Mouse (Mus musculus) lung, embryonic 15.5 days (tissue): ENCODE data around the gene Kif5c. TPM values are rescaled to one million over a fixed set of nuclear protein-coding genes. Genes with fewer than 3 reads are reported as not detected.

ENCODE experiments used
- ATAC-seq: fragments of 200-750 bp; cut with Nextera tagmentation; 2 replicates; pipeline ENCODE4 v1.8.0; 2017; ENCODE audit warnings: moderate number of reproducible peaks, borderline replicate concordance; ENCODE audit not compliant: low FRiP score, low TSS enrichment; ENCODE audit errors: extremely low read depth
- H3K27ac ChIP-seq: fragments of 300-500 bp; sonication (generic); 2 replicates; pipeline ENCODE4 v1.5.1; 2015; ENCODE audit warnings: moderate library complexity, mild to moderate bottlenecking, inconsistent platforms
- H3K27me3 ChIP-seq: fragments of 300-500 bp; sonication (generic); 2 replicates; pipeline ENCODE4 v1.6.1; 2015; ENCODE audit warnings: inconsistent platforms
- H3K36me3 ChIP-seq: fragments of 300-500 bp; sonication (generic); 2 replicates; pipeline ENCODE4 v1.6.1; 2015; ENCODE audit warnings: inconsistent platforms
- H3K4me1 ChIP-seq: fragments of 300-500 bp; sonication (generic); 2 replicates; pipeline ENCODE4 v1.6.1; 2015; ENCODE audit warnings: inconsistent platforms
- H3K4me2 ChIP-seq: fragments of 300-500 bp; sonication (generic); 2 replicates; pipeline ENCODE4 v1.6.1; 2015; ENCODE audit warnings: inconsistent platforms, mild to moderate bottlenecking, moderate library complexity
- H3K4me3 ChIP-seq: fragments of 300-500 bp; sonication (generic); 2 replicates; pipeline ENCODE4 v1.5.1; 2015; ENCODE audit warnings: mild to moderate bottlenecking, inconsistent platforms
- H3K9ac ChIP-seq: fragments of 300-500 bp; sonication (generic); 2 replicates; pipeline ENCODE4 v1.6.1; 2015; ENCODE audit warnings: inconsistent platforms
- H3K9me3 ChIP-seq: fragments of 300-500 bp; sonication (generic); 2 replicates; pipeline ENCODE4 v1.6.1; 2016; ENCODE audit warnings: inconsistent platforms
- WGBS: fragments of 180-500 bp; shearing (Covaris S2); methylation state at CpG from one replicate; pipeline ENCODE4 v1.1.7; 2015; 5-methylcytosine and 5-hydroxymethylcytosine counted together
- polyA plus RNA-seq: library from polyadenylated mRNA; unstranded; fragments of >200 nt; fragmentation: Nextera tagmentation; extraction: Ambion mirVana; gene quantifications from 2 replicates; pipeline ENCODE4 v1.2.1, GENCODE M21; 2015

Kif5c gene
- polyA plus RNA-seq, 1 experiment from 2014 or later = 1.2 TPM

DNA sequence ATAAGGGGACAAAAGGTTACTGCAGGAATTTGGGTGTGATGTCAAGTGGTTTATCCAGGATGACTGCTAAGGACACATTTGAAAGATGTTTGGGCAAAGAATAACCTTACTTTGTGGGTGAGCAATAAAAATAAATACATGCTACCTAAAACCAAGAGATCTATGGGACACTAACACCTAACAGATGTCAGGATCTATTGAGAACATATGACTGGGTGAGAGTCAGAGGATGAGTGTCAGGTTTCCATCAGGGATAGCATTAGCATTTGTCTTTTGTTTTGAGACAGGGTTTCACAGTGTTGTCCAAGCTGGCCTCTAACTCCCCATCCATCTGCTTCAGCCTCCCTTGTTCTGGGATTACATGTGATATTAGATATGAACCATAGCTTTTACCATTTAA, 26.2 kb upstream of the Kif5c start:
- Histone ChIP-seq H3K27ac (no peak overlapping the region), H3K4me3 (no peak overlapping the region), H3K4me2 (no peak overlapping the region), H3K4me1 (no peaks in the 10 kb centered on the region), H3K9ac (no peak overlapping the region), H3K36me3 (no peaks in the 10 kb centered on the region), H3K9me3 (no peaks in the 10 kb centered on the region), H3K27me3 (no peaks in the 10 kb centered on the region)
- ATAC-seq = no peak

DNA sequence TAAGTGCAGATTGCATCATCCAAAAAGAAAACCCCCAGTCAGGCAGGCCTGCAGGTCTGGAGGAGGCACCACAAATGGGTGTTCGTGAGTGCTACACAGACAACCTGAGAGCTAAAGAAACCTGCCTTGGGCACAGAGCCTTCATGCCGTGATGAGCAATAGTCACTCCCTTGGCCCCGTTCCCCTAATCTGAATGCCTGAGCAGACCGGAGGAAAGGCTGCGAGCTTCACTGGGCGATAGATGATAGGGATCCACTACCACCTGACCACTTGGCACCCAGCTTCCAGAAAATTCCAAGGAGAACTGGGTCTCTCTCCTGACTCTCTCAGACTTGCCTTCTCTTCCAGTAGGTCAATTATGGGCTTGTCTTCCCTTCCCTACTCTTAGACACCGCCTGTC, 24.2 kb upstream of the Kif5c start:
- WGBS = 86% methylated on average over 7 of the region's 7 CpGs
- no peak for ATAC-seq
- no peaks in the 10 kb centered on the region for H3K36me3 ChIP-seq
- H3K4me1 ChIP-seq = no peaks in the 10 kb centered on the region
- H3K27me3 ChIP-seq = no peaks in the 10 kb centered on the region
- no peak overlapping the region for H3K27ac ChIP-seq
- no peaks in the 10 kb centered on the region for H3K9me3 ChIP-seq
- no peak overlapping the region for H3K4me2 ChIP-seq
- H3K9ac ChIP-seq = no peak overlapping the region
- no peak overlapping the region for H3K4me3 ChIP-seq

DNA sequence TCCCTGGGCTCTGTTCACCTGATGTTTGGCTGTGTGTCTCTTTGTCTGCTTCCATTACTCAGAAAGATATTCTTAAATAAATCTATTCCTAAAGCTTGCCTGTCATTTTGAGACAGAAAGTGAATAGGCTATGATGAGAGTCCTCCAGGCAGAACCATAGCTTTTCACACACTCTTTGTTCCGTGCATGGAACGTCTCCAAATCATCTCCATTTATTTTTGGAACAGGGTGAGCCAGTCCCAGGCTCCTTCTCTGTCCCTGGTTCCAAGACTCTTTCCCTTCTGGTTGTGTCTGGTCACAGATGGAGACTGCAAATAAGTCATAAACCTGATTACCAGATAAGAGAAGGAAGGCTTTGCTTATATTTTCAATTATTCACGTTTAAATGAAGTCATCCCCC, 22.8 kb upstream of the Kif5c start:
- Histone ChIP-seq H3K4me2 (no peak overlapping the region), H3K27ac (no peak overlapping the region), H3K36me3 (no peaks in the 10 kb centered on the region), H3K4me3 (no peak overlapping the region), H3K4me1 (no peaks in the 10 kb centered on the region), H3K9ac (no peak overlapping the region), H3K9me3 (no peaks in the 10 kb centered on the region), H3K27me3 (no peaks in the 10 kb centered on the region)
- 65% methylated on average over 3 of the region's 3 CpGs for WGBS
- no peak for ATAC-seq

DNA sequence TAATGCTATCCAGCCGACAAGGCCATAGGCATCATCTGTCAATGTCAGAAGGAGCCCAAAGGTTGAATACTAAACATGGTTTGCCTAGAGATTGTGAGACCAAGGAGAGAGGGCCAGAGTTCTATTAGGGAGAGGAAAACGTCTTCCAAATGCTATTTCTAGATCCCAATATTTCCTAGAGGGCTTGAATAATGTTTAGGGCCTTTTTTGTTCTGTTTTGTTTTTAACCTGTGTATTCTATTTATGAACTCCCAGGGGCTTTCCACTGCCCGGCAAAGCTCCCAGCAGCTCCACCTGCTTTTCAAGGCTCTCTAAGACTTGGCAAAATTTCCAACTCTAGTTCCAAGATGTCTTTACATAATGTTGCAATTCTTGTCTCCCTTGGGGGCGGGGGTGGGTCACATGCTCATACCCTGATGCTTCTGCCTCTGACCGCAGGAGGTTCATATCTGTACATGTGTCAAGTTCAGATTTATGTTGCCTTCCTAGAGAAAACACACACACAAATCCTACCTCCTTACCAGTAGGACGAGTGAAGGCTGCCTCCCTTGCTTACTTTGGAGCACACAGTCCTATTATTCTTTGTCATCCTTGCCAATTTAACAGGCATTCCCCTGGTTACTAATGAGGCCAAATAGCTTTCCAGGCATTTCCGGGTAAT, 18.9 kb upstream of the Kif5c start:
- H3K9ac ChIP-seq = no peak overlapping the region
- no peak for ATAC-seq
- no peak overlapping the region for H3K4me2 ChIP-seq
- H3K9me3 ChIP-seq = no peaks in the 10 kb centered on the region
- 59% methylated on average over 7 of the region's 7 CpGs for WGBS
- H3K36me3 ChIP-seq = no peaks in the 10 kb centered on the region
- H3K4me1 ChIP-seq = no peaks in the 10 kb centered on the region
- no peaks in the 10 kb centered on the region for H3K27me3 ChIP-seq
- no peak overlapping the region for H3K4me3 ChIP-seq
- no peak overlapping the region for H3K27ac ChIP-seq

DNA sequence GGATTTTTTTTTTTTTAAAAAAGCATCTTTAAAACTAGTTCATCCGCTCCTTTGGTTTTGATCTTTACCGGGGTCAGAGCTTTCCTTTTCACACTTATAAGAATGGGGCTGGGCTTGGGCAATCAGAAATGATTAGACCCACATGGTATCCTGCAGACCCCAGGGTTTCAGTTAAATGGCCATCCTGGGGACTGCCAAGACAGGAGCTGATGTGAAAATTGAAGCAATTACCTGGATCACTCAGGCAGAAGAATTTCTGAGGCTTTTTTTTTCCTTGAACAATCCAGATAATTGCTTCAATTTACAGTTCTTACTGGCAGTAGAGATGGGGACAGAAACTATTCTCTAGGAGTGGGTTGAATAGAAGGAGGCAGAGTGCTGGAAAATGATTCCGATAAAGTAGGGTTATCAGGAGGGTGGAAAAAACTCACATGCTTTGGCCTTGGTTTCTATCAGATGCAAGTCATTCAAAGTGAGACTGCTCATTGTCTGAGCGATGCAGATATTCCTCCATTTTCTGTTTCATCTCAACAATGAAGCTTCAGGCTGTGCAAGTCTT, 16.2 kb upstream of the Kif5c start:
- no peak overlapping the region for H3K4me2 ChIP-seq
- no peak overlapping the region for H3K9ac ChIP-seq
- no peaks in the 10 kb centered on the region for H3K4me1 ChIP-seq
- WGBS = 91% methylated on average over 4 of the region's 4 CpGs
- no peaks in the 10 kb centered on the region for H3K9me3 ChIP-seq
- H3K4me3 ChIP-seq = no peak overlapping the region
- H3K27me3 ChIP-seq = no peaks in the 10 kb centered on the region
- H3K27ac ChIP-seq = no peak overlapping the region
- H3K36me3 ChIP-seq = no peaks in the 10 kb centered on the region
- no peak for ATAC-seq

DNA sequence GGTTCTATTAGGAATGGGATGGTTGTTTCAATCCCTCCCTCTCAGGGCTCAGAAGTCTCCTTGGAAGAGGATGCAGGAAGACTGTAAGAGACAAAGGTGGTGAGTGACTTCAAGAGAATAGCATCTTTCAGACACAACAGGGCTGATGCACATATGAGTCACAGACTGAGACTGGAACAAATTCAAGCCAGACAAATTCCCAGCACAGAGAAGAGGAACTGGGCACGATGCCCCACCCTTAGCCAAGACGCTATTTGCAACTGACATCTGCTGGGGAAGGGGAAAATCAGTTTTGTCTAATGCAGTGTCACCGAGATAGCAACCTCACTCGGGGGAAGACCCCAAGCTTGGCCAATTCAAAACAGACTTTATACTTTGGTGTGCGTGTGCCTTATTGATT, 9.5 kb upstream of the Kif5c start:
- no peak for ATAC-seq
- WGBS = 63% methylated on average over 5 of the region's 5 CpGs
- H3K4me3 ChIP-seq = no peak overlapping the region
- no peak overlapping the region for H3K27ac ChIP-seq
- no peaks in the 10 kb centered on the region for H3K4me1 ChIP-seq
- H3K36me3 ChIP-seq = no peaks in the 10 kb centered on the region
- H3K9ac ChIP-seq = no peak overlapping the region
- H3K4me2 ChIP-seq = no peak overlapping the region
- no peaks in the 10 kb centered on the region for H3K9me3 ChIP-seq
- no peaks in the 10 kb centered on the region for H3K27me3 ChIP-seq

DNA sequence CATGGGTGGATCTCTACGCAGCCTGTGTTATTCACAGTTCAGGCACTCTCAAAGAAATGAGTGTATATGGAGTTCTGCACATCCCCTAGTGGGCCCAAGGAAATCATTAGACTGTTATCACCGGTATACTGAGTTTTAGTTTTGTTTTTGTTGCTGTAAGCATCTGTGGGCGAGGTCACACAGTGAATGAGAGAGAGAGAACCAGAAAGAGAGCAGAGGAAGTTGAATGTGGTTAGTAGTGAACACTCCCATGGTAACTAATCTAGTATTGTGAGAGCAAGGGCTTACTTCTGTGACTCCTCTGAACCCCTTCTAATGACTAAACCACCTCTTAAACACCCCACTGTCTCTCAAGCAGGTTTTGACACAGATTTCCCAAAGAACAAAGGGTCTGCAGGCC, 2.3 kb upstream of the Kif5c start:
- Histone ChIP-seq H3K9ac (no peak overlapping the region), H3K9me3 (no peaks in the 10 kb centered on the region), H3K27ac (no peak overlapping the region), H3K4me3 (no peak overlapping the region), H3K27me3 (peaks cover 35% of the 10 kb centered on the region), H3K4me2 (no peak overlapping the region), H3K36me3 (no peaks in the 10 kb centered on the region), H3K4me1 (peaks cover 10% of the 10 kb centered on the region)
- WGBS = 71% methylated on average over 3 of the region's 3 CpGs
- no peak for ATAC-seq

DNA sequence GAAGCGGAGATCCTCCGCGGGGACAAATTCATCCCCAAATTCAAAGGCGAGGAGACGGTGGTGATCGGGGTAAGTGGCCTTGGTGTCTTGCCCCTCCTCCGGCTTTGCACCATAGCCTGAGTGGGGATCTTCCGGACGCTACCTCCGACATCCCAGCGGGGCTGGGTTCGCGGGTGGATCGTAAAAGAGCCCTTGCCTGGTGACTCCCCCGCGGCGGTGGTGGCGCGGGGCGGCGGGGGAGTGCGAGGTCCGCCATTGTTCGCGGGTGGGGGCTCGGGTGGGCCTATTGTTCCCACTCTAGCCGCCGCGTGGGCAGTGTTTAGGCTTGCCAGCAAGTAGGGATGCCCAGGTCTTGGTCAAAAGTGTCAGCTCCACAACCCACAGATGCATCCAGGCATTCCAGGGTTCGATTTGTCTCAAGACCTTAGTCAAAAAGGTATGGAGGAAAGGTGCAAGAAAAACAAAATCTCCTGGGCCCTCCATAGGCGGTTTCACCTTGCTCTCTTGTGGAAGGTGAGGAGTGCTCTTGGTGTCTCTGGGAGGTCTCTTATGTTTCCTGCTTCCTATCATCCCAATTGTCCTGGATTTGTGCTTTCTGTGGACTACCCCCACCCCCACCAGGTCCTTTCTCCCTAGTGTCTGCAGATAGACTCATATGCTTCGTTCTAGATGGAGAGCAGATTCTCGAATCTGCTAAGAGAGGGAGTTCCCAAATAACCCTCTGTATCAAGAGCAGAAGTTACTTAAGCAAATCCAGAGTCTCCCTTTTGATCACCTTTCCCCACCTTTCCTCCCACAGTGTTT, 823 bp downstream of the Kif5c start:
- 2% methylated on average over 33 of the region's 33 CpGs for WGBS
- no peak overlapping the region; the same call in 1 of the 2 replicates for H3K9ac ChIP-seq
- peaks cover 10% of the 10 kb centered on the region for H3K4me1 ChIP-seq
- peak overlapping the region; percentile 96 for H3K4me2 ChIP-seq
- H3K4me3 ChIP-seq = peak overlapping the region; percentile 61
- H3K9me3 ChIP-seq = no peaks in the 10 kb centered on the region
- H3K27ac ChIP-seq = no peak overlapping the region
- H3K36me3 ChIP-seq = no peaks in the 10 kb centered on the region
- ATAC-seq = peak; percentile 45; the same call in 1 of the 2 replicates
- H3K27me3 ChIP-seq = peaks cover 35% of the 10 kb centered on the region

DNA sequence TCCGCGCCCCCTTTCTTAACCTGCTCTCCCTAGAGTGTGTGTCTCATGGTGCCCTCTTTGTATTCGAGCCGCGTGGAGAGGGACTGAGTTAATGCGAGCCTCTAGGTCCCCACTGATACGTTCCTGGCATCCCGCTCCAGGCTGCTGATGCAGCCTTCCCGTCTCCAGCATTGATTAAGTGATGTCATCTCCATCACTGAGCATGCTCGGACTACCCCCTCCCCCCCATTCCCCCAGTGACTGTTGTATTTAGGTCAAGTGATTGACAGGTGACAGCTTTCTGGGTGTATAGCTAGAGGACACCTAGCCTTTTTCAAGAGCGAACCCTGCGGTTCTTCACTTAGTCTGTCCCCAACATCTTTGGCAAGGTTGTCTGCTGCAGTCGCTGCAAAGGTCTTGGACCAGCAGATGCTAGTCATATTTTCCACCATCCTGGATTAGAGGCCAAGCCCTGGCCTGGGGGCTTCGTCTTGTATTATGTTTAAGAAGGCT, 1.6 kb downstream of the Kif5c start:
- ATAC-seq = no peak
- 17% methylated on average over 14 of the region's 14 CpGs for WGBS
- Histone ChIP-seq H3K9ac (no peak overlapping the region), H3K4me1 (peaks cover 10% of the 10 kb centered on the region), H3K4me2 (0 out of 2 replicates have a peak overlapping the region, but pooled peaks have one; percentile 96), H3K27me3 (peaks cover 35% of the 10 kb centered on the region), H3K4me3 (no peak overlapping the region), H3K36me3 (no peaks in the 10 kb centered on the region), H3K9me3 (no peaks in the 10 kb centered on the region), H3K27ac (no peak overlapping the region)

DNA sequence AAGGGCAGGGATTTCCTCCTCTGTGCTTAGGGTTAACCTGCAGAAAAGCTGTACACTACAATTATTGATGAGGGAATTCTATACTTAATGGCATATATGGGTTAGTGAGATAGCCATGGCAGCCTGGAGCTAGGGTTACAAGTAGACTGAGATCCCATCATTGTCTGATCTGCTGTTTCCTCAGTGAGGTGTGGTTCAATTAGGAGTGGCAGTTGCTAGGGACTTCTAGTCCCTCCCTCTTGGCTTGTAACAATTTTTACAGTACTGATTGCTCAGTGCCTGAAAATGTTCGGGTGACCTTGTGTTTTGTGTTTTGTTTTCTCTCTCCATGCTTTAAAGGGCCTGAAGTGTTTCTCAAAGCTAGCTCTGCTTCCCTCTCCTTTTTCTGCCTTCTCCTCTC, 2.1 kb downstream of the Kif5c start:
- H3K4me2 ChIP-seq = no peak overlapping the region
- H3K4me3 ChIP-seq = no peak overlapping the region
- ATAC-seq = no peak
- H3K9me3 ChIP-seq = no peaks in the 10 kb centered on the region
- no peaks in the 10 kb centered on the region for H3K36me3 ChIP-seq
- H3K4me1 ChIP-seq = peaks cover 12% of the 10 kb centered on the region
- no peak overlapping the region for H3K9ac ChIP-seq
- H3K27ac ChIP-seq = no peak overlapping the region
- WGBS = 72% methylated on average over 1 of the region's 1 CpGs
- peaks cover 35% of the 10 kb centered on the region for H3K27me3 ChIP-seq

DNA sequence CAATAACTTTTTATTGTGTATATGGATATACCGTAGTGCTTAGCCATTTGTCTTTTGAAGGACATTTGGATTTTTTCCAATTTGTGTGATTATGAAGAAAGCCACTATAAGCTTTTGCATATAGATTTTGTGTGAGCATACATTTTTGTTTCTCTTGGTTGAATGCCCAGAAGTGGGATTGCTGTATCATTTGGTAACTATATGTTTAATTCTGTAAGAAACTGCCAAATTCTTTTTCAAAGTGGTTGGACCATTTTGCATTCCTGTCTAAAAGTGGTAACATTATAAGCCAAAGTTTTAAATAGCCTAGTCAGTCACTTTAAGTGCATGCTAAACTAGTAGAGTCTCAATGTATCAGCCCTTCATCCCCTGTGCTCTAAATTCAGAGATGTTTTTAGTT, 6.5 kb downstream of the Kif5c start:
- ATAC-seq = no peak

DNA sequence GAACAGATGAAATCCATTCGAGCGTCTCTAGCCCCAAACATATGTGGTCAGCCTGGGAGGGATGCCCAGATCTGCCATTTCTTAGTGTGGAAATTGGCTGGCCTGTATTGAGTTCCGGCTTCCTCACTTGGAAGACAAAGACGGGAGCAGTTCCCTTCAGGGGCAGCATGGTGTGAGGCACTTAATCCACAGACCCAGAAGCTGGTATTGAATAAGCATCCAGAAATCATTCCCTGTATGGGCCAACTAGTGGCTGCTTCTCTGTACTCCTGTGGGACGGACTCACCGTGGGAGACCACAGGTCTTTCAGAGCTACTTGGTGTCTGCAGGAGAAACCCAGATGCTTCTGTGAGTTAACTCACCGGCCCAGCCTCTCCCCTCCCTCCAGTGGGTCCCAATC, 8.5 kb downstream of the Kif5c start:
- Histone ChIP-seq H3K36me3 (no peaks in the 10 kb centered on the region), H3K4me3 (no peak overlapping the region), H3K4me2 (no peak overlapping the region), H3K4me1 (0 out of 2 replicates have a peak, but pooled peaks cover 6% of the 10 kb centered on the region), H3K9me3 (no peaks in the 10 kb centered on the region), H3K27ac (no peak overlapping the region), H3K27me3 (no peaks in the 10 kb centered on the region), H3K9ac (no peak overlapping the region)
- no peak for ATAC-seq
- WGBS = 54% methylated on average over 7 of the region's 7 CpGs

More for the DNA sequence above, 6.5 kb downstream of the Kif5c start:
- 42% methylated on average over 1 of the region's 1 CpGs for WGBS
- no peak overlapping the region for H3K4me2 ChIP-seq
- 0 out of 2 replicates have a peak, but pooled peaks cover 6% of the 10 kb centered on the region for H3K4me1 ChIP-seq
- no peak overlapping the region for H3K4me3 ChIP-seq
- H3K9ac ChIP-seq = no peak overlapping the region
- H3K9me3 ChIP-seq = no peaks in the 10 kb centered on the region
- H3K27me3 ChIP-seq = peaks cover 9% of the 10 kb centered on the region
- H3K27ac ChIP-seq = no peak overlapping the region
- H3K36me3 ChIP-seq = no peaks in the 10 kb centered on the region
